Mouse (Mus musculus) myocyte (in vitro differentiated cells): Measurements from ENCODE around the gene Fam122a. TPM values are rescaled to one million over a fixed set of nuclear protein-coding genes. Genes with fewer than 3 reads are reported as not detected.

Experiments
- H3K27me3 ChIP-seq: one replicate; pipeline ENCODE4 v1.6.1; 2011; ENCODE audit not compliant: control insufficient read depth, insufficient read depth, insufficient read length
- H3K36me3 ChIP-seq: one replicate; pipeline ENCODE4 v1.6.1; 2011; ENCODE audit not compliant: control insufficient read depth, insufficient read depth
- H3K4me2 ChIP-seq: one replicate; pipeline ENCODE4 v1.6.1; 2011; ENCODE audit warnings: low read depth, control low read depth
- H3K4me3 ChIP-seq: one replicate; pipeline ENCODE4 v1.5.1; 2011; ENCODE audit warnings: mild to moderate bottlenecking, control low read depth, moderate library complexity
- H3K79me2 ChIP-seq: one replicate; pipeline ENCODE4 v1.6.1; 2011; ENCODE audit not compliant: control insufficient read depth, insufficient read depth
- H3ac ChIP-seq: one replicate; pipeline ENCODE4 v1.6.1; 2011; ENCODE audit not compliant: control insufficient read depth, insufficient read length
- POLR2AphosphoS2 ChIP-seq: IDR thresholded peaks from one replicate; pipeline ENCODE4 v1.6.1; 2011; ENCODE audit warnings: low read depth, control low read depth; ENCODE audit not compliant: insufficient read length
- REST ChIP-seq: IDR thresholded peaks from one replicate; pipeline ENCODE4 v1.6.1; 2011; ENCODE audit warnings: mild to moderate bottlenecking, control low read depth, moderate library complexity; ENCODE audit not compliant: insufficient read depth, insufficient read length
- SRF ChIP-seq: IDR thresholded peaks from one replicate; pipeline ENCODE4 v1.6.1; 2011; ENCODE audit warnings: low read depth; ENCODE audit not compliant: control insufficient read depth, insufficient read length
- polyA plus RNA-seq: library from polyadenylated mRNA; unstranded; fragments of >200 nt; fragmentation: generic; extraction: Trizol; gene quantifications from one replicate; pipeline ENCODE4 v1.2.1, GENCODE M21; 2012; ENCODE audit warnings: missing spikeins

The Fam122a gene
- polyA plus RNA-seq, 1 experiment: 14.7 TPM

DNA sequence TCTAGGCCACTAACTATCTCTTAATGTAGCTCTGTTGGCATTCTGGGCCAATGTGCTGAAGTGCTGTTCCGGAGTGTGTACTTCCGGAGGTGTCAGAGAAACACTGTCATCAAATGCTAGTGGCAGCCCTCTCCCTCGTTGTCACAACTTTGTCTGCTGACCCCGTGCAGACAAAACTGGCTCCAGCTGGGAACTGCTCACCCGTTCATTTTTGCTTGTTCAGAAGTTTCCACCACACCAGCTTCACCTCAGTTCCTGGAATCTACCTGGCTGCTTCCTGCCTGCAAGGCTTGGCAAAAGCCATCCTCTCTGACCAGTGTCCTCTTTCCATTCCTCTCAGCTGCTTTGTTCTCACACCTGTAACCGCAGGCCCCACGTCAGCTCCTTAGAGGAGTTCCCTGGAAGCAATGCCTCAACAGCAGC, 50.4 kb downstream of the Fam122a start:
- Histone ChIP-seq H3K4me3 (no peak overlapping the region), H3K27me3 (no peaks in the 10 kb centered on the region), H3K4me2 (no peak overlapping the region), H3K79me2 (no peaks in the 10 kb centered on the region), H3K36me3 (no peaks in the 10 kb centered on the region), H3ac (no peak overlapping the region)
- no peak for TF ChIP-seq REST
- no peak for TF ChIP-seq POLR2AphosphoS2
- no peak for TF ChIP-seq SRF

Other genes starting within 250 kb of the Fam122a start
- 17.6 TPM for gene Fxn, start 196.8 kb downstream of the Fam122a start, polyA plus RNA-seq
- 0.24 TPM for gene Pip5k1b, start 78.5 kb upstream of the Fam122a start, polyA plus RNA-seq
- 2.7 TPM for gene Tmem252, start 196.7 kb upstream of the Fam122a start, polyA plus RNA-seq